Mouse (Mus musculus): Measurements from ENCODE around the gene Nr1d1. TPM values are rescaled to one million over a fixed set of nuclear protein-coding genes. Genes with fewer than 3 reads are reported as not detected.

Gene Nr1d1
- polyA plus RNA-seq, 1 experiment from 2014 or later = 7.5 TPM

DNA sequence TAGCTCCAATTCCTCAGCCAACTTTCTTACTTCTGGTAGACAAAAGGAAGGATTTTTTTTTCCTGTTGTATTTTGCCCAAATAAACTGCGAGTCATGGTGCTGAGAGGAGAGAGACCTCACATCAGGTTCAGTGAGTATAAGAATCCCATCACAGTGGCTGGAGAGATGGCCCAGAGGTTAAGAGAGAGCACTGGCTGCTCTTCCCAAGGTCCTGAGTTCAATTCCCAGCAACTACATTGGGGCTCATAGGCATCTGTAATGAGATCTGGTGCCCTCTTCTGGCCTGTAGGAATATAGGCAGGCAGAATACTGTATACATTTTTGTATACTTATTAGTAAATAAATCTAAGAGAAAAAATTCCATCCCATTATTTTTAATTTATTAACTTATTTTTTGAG lies 12.6 kb upstream of the Nr1d1 start:
- Histone ChIP-seq H3K27ac (peak overlapping the region; percentile 98), H3K36me3 (no peaks in the 10 kb centered on the region), H3K9me3 (replicated peaks) (no peaks in the 10 kb centered on the region), H3K4me2 (peak overlapping the region; percentile 44; the same call in 1 of the 2 replicates), H3K9ac (0 out of 2 replicates have a peak overlapping the region, but pooled peaks have one; percentile 18), H3K4me1 (replicated peaks) (peaks cover 64% of the 10 kb centered on the region), H3K27me3 (no peaks in the 10 kb centered on the region), H3K4me3 (no peak overlapping the region)
- 96% methylated on average over 1 of the region's 1 CpGs for WGBS
- ATAC-seq (replicated peaks; ENCODE audit: insufficient number of reproducible peaks, insufficient read depth, low FRiP score, low read depth) = no peak

DNA sequence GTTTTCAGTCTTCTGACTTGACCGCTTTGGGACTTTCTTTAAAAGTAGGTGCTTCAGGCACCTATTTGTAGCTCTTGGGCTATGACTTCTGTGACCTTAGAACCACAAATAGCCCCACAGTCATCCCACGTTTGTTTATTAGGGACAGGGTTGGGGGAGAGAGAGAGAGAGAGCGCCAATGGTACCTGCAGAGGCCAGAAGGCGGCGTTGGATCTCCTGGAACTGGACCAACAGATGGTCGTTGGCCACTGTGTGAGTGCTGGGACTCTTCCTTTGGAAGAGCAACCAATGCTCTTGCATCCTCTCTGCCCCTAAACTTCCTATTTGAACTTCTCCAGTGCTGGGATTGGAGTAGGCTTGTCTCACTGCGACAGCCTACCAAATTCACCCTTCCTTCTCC lies 12.1 kb upstream of the Nr1d1 start:
- no peaks in the 10 kb centered on the region for H3K9me3 ChIP-seq (replicated peaks)
- peak overlapping the region; percentile 98 for H3K27ac ChIP-seq
- WGBS = 19% methylated on average over 7 of the region's 7 CpGs
- H3K4me2 ChIP-seq = peak overlapping the region; percentile 44
- H3K4me3 ChIP-seq = peak overlapping the region; percentile 13; the same call in 1 of the 2 replicates
- no peak for ATAC-seq (replicated peaks; ENCODE audit: insufficient number of reproducible peaks, insufficient read depth, low FRiP score, low read depth)
- H3K27me3 ChIP-seq = no peaks in the 10 kb centered on the region
- H3K36me3 ChIP-seq = no peaks in the 10 kb centered on the region
- H3K9ac ChIP-seq = 0 out of 2 replicates have a peak overlapping the region, but pooled peaks have one; percentile 18
- peaks cover 69% of the 10 kb centered on the region for H3K4me1 ChIP-seq (replicated peaks)

DNA sequence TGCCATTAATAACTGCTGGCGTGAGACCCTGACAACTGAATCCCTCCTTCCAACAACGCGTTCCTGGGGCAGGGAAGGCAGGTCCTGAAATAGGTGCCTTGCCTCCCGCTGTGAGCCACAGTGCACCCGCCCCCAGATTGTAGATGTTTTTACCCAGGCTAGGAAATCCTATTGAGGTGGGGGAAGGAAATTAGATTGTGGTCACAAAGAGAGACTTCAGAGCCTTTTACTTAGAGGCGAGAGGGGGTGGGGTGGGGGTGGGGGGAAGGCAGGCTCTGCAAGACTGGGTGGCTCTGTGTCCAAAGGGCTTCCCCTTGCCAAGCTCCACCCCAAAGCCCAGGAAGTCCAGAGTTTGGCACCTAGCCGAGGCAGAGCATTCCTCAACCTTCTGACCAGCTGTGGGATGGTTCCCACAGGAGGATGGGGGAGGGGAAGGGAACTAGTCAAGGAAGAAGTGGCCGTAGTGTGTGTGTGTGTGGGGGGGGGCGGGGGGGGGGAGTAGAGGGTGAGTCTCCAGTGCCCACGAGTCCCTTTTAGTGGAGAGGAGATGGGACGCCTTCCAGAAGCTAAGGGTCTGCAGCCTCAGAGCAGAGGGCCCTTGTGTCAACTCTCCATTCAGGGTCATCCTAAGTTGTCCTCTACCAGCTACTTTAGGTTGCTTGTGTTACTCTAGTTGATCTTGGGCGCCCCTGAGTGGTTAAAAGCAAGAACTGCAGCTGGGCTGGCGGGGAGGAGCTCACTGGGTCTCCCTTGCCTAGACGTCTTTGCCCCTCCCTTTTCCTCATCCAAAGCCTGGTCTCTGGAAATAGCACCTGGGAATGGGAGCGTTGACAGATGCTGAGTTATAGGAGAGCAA lies 11.5 kb upstream of the Nr1d1 start:
- Histone ChIP-seq H3K36me3 (no peaks in the 10 kb centered on the region), H3K27ac (peak overlapping the region; percentile 98), H3K4me3 (peak overlapping the region; percentile 29), H3K9ac (peak overlapping the region; percentile 44; the same call in 1 of the 2 replicates), H3K4me1 (replicated peaks) (peaks cover 75% of the 10 kb centered on the region), H3K9me3 (replicated peaks) (no peaks in the 10 kb centered on the region), H3K27me3 (no peaks in the 10 kb centered on the region), H3K4me2 (peak overlapping the region; percentile 63)
- peak; percentile 73 for ATAC-seq (replicated peaks; ENCODE audit: insufficient number of reproducible peaks, insufficient read depth, low FRiP score, low read depth)
- WGBS = 1% methylated on average over 14 of the region's 15 CpGs

DNA sequence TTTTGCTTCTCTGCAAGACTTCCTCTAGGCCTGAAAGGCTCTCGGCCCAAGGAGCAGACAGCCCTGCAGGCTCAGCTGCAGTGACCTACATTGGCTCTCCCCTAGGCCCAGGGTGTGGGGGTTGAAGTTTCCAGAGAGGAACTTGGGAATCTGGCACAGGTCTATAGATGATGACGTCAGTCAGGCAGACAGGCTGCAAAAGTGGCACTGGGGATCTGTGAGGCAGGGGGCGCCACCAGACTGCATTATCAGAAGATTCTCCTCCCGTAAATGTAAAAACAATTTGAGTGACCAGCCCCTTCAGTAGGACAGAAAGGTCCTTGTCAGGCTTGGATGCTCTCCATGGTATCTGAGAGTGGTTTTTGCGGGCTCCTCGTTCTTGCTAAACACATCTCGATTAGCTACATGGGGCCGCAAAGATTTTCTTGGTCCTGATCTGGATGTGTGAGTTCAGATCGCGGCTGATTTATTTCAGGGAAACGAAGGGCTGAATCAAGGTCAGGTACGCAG lies 10.7 kb upstream of the Nr1d1 start:
- peak; percentile 47 for ATAC-seq (replicated peaks; ENCODE audit: insufficient number of reproducible peaks, insufficient read depth, low FRiP score, low read depth)
- no peaks in the 10 kb centered on the region for H3K27me3 ChIP-seq
- WGBS = 3% methylated on average over 12 of the region's 12 CpGs

DNA sequence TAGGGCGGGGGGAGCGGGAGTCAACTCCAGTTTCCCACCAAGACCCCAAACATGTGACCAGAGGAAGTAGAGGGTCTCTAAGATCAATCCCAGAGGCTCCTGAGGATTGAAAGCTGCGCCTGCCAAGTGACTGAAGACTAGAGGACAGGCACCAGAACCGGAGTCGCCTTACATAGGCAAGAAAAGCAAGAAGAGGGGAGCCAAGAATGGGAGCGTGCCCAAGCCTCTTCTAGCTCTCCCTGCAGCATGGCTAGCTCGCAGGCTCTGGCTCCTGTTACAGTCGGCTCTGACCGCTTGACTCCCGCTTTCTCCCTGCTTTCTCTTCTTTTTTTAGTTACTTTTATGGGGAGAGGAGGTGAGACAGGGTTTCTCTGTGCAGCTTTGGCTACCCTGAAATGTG lies 10.1 kb upstream of the Nr1d1 start:
- Histone ChIP-seq H3K4me2 (0 out of 2 replicates have a peak overlapping the region, but pooled peaks have one; percentile 63), H3K9ac (peak overlapping the region; percentile 44), H3K27me3 (no peaks in the 10 kb centered on the region), H3K4me3 (no peak overlapping the region), H3K36me3 (no peaks in the 10 kb centered on the region), H3K9me3 (replicated peaks) (no peaks in the 10 kb centered on the region), H3K4me1 (replicated peaks) (peaks cover 80% of the 10 kb centered on the region), H3K27ac (peak overlapping the region; percentile 98)
- no peak for ATAC-seq (replicated peaks; ENCODE audit: insufficient number of reproducible peaks, insufficient read depth, low FRiP score, low read depth)
- WGBS = 33% methylated on average over 10 of the region's 10 CpGs

More for the DNA sequence above, 10.7 kb upstream of the Nr1d1 start:
- Histone ChIP-seq H3K9ac (peak overlapping the region; percentile 44), H3K9me3 (replicated peaks) (no peaks in the 10 kb centered on the region), H3K4me3 (peak overlapping the region; percentile 29), H3K4me2 (peak overlapping the region; percentile 63), H3K4me1 (replicated peaks) (peaks cover 80% of the 10 kb centered on the region), H3K36me3 (no peaks in the 10 kb centered on the region), H3K27ac (peak overlapping the region; percentile 98)

DNA sequence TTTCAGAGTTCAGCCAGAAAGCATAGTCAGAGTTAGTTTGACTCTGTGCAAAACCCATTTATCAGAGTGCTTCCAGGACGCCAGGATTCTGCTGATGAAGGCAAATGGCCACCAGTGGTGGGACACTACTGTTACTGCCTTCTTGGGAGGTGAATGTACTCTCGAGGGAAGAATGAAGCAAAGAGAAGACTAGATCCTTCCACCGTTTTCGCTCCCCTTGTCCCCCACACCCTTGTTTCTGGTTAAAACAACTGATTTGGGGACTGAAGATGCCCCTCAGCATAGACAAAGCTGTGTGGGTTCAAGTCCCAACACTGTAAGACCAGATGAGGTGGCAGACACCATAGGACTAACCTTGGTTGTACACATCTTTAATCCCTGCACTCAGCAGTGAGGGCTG lies 9.0 kb upstream of the Nr1d1 start:
- no peak overlapping the region for H3K4me3 ChIP-seq
- peaks cover 74% of the 10 kb centered on the region for H3K4me1 ChIP-seq (replicated peaks)
- H3K9ac ChIP-seq = no peak overlapping the region
- H3K27ac ChIP-seq = peak overlapping the region; percentile 98
- no peaks in the 10 kb centered on the region for H3K9me3 ChIP-seq (replicated peaks)
- H3K36me3 ChIP-seq = no peaks in the 10 kb centered on the region
- no peaks in the 10 kb centered on the region for H3K27me3 ChIP-seq
- ATAC-seq (replicated peaks; ENCODE audit: insufficient number of reproducible peaks, insufficient read depth, low FRiP score, low read depth) = no peak
- 63% methylated on average over 4 of the region's 4 CpGs for WGBS
- H3K4me2 ChIP-seq = no peak overlapping the region

DNA sequence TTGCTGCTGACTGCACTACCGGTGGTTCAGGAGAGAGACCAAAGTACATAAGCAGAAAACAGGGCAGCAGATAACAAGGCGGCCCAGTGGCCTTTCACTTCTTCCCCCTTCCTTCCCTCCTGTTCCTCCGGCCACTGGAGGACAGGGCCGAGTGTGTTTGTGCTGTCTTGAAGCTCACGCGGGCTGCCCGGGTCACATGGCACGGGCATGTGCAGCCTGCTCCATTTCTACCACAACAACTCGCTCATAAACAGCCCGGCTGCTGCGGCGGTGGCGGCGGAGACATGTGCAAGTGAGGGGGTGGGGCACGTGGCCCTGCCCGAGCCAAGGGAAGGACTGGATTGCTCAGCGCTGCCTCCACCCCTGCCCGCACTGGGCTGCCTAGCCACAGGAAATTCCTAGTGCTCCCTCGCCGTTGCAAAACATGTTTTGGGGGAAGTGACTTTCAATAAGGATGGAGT lies 8.1 kb upstream of the Nr1d1 start:
- Histone ChIP-seq H3K9ac (peak overlapping the region; percentile 46), H3K9me3 (replicated peaks) (no peaks in the 10 kb centered on the region), H3K4me1 (replicated peaks) (peaks cover 69% of the 10 kb centered on the region), H3K27ac (peak overlapping the region; percentile 98), H3K36me3 (no peaks in the 10 kb centered on the region), H3K4me2 (peak overlapping the region; percentile 59), H3K4me3 (peak overlapping the region; percentile 20), H3K27me3 (no peaks in the 10 kb centered on the region)
- under 1% methylated on average over 20 of the region's 20 CpGs for WGBS
- peak; percentile 65 for ATAC-seq (replicated peaks; ENCODE audit: insufficient number of reproducible peaks, insufficient read depth, low FRiP score, low read depth)

DNA sequence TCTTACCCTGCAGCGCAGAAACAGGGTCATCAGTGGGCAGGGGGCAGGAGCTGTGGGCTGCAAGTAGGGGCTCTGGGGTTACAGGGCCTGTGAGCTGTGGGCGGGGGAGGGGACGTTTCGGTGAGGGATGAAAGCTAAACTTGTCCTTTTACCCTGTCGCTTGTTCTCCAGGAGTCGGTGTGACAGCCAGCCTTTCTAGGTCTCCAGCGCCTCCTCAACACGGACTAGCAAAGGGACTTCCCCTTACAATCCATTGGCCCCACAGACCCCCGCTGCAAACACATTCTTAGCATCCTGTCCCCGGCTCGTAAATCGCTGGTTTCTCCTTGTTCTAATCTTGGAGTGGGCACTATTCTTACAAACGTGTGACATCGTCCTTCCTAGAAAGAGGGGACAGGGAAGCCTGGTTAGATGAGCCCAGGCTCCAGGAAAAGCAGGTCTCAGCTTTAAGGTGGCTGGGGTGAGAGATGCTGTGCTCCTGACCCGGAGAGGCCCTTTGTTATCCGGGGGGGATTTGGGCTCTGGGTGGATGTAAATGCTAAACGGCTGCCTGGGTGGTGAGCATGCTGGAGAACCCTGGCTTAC lies 7.6 kb upstream of the Nr1d1 start:
- no peaks in the 10 kb centered on the region for H3K36me3 ChIP-seq

DNA sequence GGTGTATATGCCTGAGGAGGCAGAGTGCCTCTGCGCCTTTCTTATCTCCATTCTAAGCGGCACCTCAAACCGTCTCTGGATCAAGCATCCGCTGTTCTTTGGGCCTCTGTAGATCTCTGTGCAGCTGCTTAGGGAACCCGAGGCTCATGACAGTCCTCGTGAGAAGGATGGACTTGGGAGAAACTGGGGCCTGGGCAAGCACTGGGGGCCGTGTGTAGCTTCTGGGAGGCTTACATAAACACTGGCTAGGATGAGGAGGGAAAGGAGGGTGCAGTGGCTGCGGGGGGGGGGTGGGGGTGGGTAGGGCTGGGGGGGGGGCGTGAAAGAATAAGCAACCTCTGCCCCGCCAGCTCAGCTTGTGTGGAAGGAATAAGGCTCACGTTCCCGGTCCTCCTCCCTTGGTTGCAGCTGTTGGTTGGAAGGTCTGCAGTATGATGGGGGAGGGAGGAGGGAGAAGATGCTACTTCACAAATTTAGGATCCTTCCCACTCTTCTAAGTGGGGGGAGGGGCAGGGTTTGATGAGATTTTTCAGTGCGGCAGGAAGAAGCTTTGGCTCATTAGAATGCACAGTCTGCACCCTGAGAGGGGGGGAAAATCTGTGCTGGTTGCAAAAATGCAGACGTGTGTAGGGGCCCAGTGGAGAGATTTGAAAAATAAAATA lies 6.8 kb upstream of the Nr1d1 start:
- Histone ChIP-seq H3K4me2 (peak overlapping the region; percentile 59; the same call in 1 of the 2 replicates), H3K4me1 (replicated peaks) (peaks cover 63% of the 10 kb centered on the region), H3K9ac (0 out of 2 replicates have a peak overlapping the region, but pooled peaks have one; percentile 11), H3K27ac (peak overlapping the region; percentile 98), H3K4me3 (no peak overlapping the region), H3K27me3 (no peaks in the 10 kb centered on the region), H3K36me3 (no peaks in the 10 kb centered on the region), H3K9me3 (replicated peaks) (no peaks in the 10 kb centered on the region)
- WGBS = 19% methylated on average over 14 of the region's 14 CpGs
- no peak for ATAC-seq (replicated peaks; ENCODE audit: insufficient number of reproducible peaks, insufficient read depth, low FRiP score, low read depth)

More for the DNA sequence above, 7.6 kb upstream of the Nr1d1 start:
- no peaks in the 10 kb centered on the region for H3K9me3 ChIP-seq (replicated peaks)
- H3K4me3 ChIP-seq = peak overlapping the region; percentile 20
- peaks cover 64% of the 10 kb centered on the region for H3K4me1 ChIP-seq (replicated peaks)
- ATAC-seq (replicated peaks; ENCODE audit: insufficient number of reproducible peaks, insufficient read depth, low FRiP score, low read depth) = no peak
- 6% methylated on average over 17 of the region's 17 CpGs for WGBS
- H3K27ac ChIP-seq = peak overlapping the region; percentile 98
- H3K4me2 ChIP-seq = peak overlapping the region; percentile 59
- H3K9ac ChIP-seq = peak overlapping the region; percentile 46
- no peaks in the 10 kb centered on the region for H3K27me3 ChIP-seq

DNA sequence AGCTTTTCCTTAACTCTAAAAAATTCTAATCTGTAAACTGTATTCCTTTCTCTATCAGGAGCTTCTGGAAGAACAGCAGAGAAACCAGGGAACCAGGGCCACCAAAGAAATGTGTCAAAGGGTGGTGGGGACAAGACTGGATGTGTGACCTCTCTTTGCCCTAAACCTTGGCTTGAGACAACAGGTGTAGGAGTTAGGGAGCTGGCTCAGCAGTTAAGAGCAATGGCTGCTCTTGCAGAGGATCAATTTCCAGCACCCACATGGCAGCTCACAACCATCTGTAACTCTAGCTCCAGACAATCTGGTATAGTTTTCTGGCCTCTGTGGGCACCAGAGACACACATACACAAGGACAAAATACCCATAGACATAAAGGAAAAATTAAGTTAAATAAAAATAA lies 2.8 kb upstream of the Nr1d1 start:
- H3K36me3 ChIP-seq = no peaks in the 10 kb centered on the region
- H3K9ac ChIP-seq = no peak overlapping the region
- H3K4me1 ChIP-seq (replicated peaks) = peaks cover 61% of the 10 kb centered on the region
- H3K4me3 ChIP-seq = no peak overlapping the region
- no peaks in the 10 kb centered on the region for H3K27me3 ChIP-seq
- no peak for ATAC-seq (replicated peaks; ENCODE audit: insufficient number of reproducible peaks, insufficient read depth, low FRiP score, low read depth)
- no peaks in the 10 kb centered on the region for H3K9me3 ChIP-seq (replicated peaks)
- H3K27ac ChIP-seq = peak overlapping the region; percentile 93
- no peak overlapping the region for H3K4me2 ChIP-seq

Measured in heart, embryonic 15.5 days (tissue).